Mouse (Mus musculus): ENCODE results near the gene Arhgdib. TPM values are rescaled to one million over a fixed set of nuclear protein-coding genes. Genes with fewer than 3 reads are reported as not detected.

The Arhgdib gene
- polyA plus RNA-seq, 1 experiment from 2014 or later, result 164 TPM

- Histone ChIP-seq H3K27me3 (ENCODE audit: control insufficient read depth, insufficient read depth, low read depth, low read length) (no peaks in the 10 kb centered on the region), H3K4me1 (ENCODE audit: control insufficient read depth, low read depth, low read length) (no peaks in the 10 kb centered on the region), H3K9ac (ENCODE audit: low read depth, low read length) (no peak within 1 kb of the TSS), H3K4me2 (ENCODE audit: low read depth, low read length) (no peak within 1 kb of the TSS), H3K36me3 (ENCODE audit: control insufficient read depth, insufficient read depth) (no peaks in the 10 kb centered on the region), H3K9me3 (replicated peaks; ENCODE audit: control insufficient read depth, low read length) (no peaks in the 10 kb centered on the region), H3K4me3 (ENCODE audit: low read depth, low read length) (no peak within 1 kb of the TSS), H3K27ac (ENCODE audit: low read length) (no peak within 1 kb of the TSS)
- no peak for ATAC-seq (ENCODE audit: low read depth)
- 50% methylated on average over 9 of the region's 9 CpGs for WGBS (ENCODE audit: insufficient replicate concordance)
Observed at GRCm38 (mm10) chr6:136875670-136876069, 66.0 kb downstream of the Arhgdib start, which contains the start of gene Mgp. Mgp (minus strand) TSS chr6:136875823.

GRCm38 (mm10) chr6:136874599-136874998 lies 67.1 kb downstream of the Arhgdib start:
- no peak for ATAC-seq (ENCODE audit: low read depth)
- 57% methylated on average over 8 of the region's 8 CpGs for WGBS (ENCODE audit: insufficient replicate concordance)
- Histone ChIP-seq H3K27ac (ENCODE audit: low read length) (no peak overlapping the region), H3K9me3 (replicated peaks; ENCODE audit: control insufficient read depth, low read length) (no peaks in the 10 kb centered on the region), H3K4me3 (ENCODE audit: low read depth, low read length) (no peak overlapping the region), H3K36me3 (ENCODE audit: control insufficient read depth, insufficient read depth) (no peaks in the 10 kb centered on the region), H3K4me1 (ENCODE audit: control insufficient read depth, low read depth, low read length) (no peaks in the 10 kb centered on the region), H3K4me2 (ENCODE audit: low read depth, low read length) (no peak overlapping the region), H3K27me3 (ENCODE audit: control insufficient read depth, insufficient read depth, low read depth, low read length) (no peaks in the 10 kb centered on the region), H3K9ac (ENCODE audit: low read depth, low read length) (no peak overlapping the region)

Other genes starting within 250 kb of the Arhgdib start
- 0.30 and 0.60 TPM in 2 replicates for gene Gucy2c, start 160.1 kb downstream of the Arhgdib start, polyA plus RNA-seq (2015; fragmentation: Nextera tagmentation; extraction: Ambion mirVana)
- gene Hist4h4, start 137.5 kb downstream of the Arhgdib start, polyA plus RNA-seq (2015; fragmentation: Nextera tagmentation; extraction: Ambion mirVana), result 1.2 and 1.7 TPM in 2 replicates
- gene H2afj, start 133.7 kb downstream of the Arhgdib start, polyA plus RNA-seq (2015; fragmentation: Nextera tagmentation; extraction: Ambion mirVana), result 126 and 138 TPM in 2 replicates
- gene BC049715, start 114.3 kb downstream of the Arhgdib start, polyA plus RNA-seq (2015; fragmentation: Nextera tagmentation; extraction: Ambion mirVana), result 0.59 and 0.98 TPM in 2 replicates
- 46.1 and 47.3 TPM in 2 replicates for gene Wbp11, start 113.7 kb downstream of the Arhgdib start, polyA plus RNA-seq (2015; fragmentation: Nextera tagmentation; extraction: Ambion mirVana)
- gene Smco3, start 106.4 kb downstream of the Arhgdib start, polyA plus RNA-seq (2015; fragmentation: Nextera tagmentation; extraction: Ambion mirVana), result not detected in 2 replicates
- gene Art4, start 84.2 kb downstream of the Arhgdib start, polyA plus RNA-seq (2015; fragmentation: Nextera tagmentation; extraction: Ambion mirVana), result 28.1 and 28.3 TPM in 2 replicates
- 3.3 and 4.8 TPM in 2 replicates for gene Mgp, start 66.1 kb downstream of the Arhgdib start, polyA plus RNA-seq (2015; fragmentation: Nextera tagmentation; extraction: Ambion mirVana)
- 0.44 and 0.71 TPM in 2 replicates for gene Erp27, start 19.7 kb downstream of the Arhgdib start, polyA plus RNA-seq (2015; fragmentation: Nextera tagmentation; extraction: Ambion mirVana)
- not detected in 2 replicates for gene Pde6h, start 18.1 kb downstream of the Arhgdib start, polyA plus RNA-seq (2015; fragmentation: Nextera tagmentation; extraction: Ambion mirVana)
- 2.4 and 3.4 TPM in 2 replicates for gene Rerg, start 228.6 kb upstream of the Arhgdib start, polyA plus RNA-seq (2015; fragmentation: Nextera tagmentation; extraction: Ambion mirVana)